Mouse (Mus musculus) embryonic fibroblast, embryonic 13.5 days (primary cell): ENCODE results near the gene Sar1b.

ENCODE experiments used
- CTCF ChIP-seq: IDR thresholded peaks from 2 replicates; pipeline ENCODE4 v1.5.1; 2011; ENCODE audit warnings: mild to moderate bottlenecking, control low read depth, low read length, moderate library complexity, borderline replicate concordance; ENCODE audit not compliant: insufficient read depth
- POLR2A ChIP-seq: IDR thresholded peaks from 2 replicates; pipeline ENCODE4 v1.6.1; 2011; ENCODE audit warnings: low read depth, mild to moderate bottlenecking, control low read depth, low read length, moderate library complexity

DNA sequence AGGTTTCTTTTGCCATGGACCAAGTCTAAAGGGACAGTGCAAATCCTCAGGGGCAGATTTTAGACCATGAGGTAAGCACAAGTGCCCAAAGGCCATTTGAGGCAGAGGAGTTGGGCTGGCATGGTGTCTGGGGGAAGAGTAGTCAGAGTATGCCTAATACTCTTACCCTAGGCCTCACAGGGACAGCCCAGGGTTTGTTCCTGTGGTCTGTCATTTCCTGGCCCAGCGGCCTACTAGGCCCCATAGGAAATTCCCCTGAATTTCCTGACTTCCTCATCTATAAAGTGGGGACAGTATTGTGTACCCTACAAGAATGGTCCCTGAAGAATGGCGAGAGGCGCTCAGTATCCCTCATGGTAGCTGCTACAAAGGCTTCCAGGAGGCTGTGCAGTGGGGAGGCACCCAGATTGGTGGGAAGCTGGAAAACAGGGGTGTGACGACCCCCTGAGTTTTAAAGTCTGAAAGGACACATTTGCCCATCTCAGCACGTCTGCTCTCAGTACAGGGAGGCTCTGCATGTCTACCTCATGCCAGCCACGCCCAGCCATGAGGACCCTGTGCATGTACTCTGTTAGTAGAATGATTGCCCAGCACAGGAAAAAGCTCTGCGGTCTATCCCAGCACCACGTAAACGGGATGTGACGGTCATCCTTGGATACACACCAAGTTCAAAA lies 70.0 kb downstream of the Sar1b start:
- no peak for TF ChIP-seq CTCF
- no peak for TF ChIP-seq POLR2A
